Mouse (Mus musculus) limb, embryonic 14.5 days (tissue): Measurements from ENCODE around the gene Ubr1. TPM values are rescaled to one million over a fixed set of nuclear protein-coding genes. Genes with fewer than 3 reads are reported as not detected.
"Not testable (repeated sequence)": the region's sequence is repeated elsewhere in the genome, so short reads cannot be mapped to it uniquely, and the experiment has no call there.

Experiments used
- ATAC-seq: fragments of 200-750 bp; cut with Nextera tagmentation; 2 replicates; pipeline ENCODE4 v1.8.0; 2017; ENCODE audit warnings: low read depth, moderate number of reproducible peaks, moderate TSS enrichment; ENCODE audit not compliant: low FRiP score
- DNase-seq: peaks from one replicate; pipeline ENCODE4 v3.0.0-alpha.2; 2015; ENCODE audit warnings: low spot score
- H3K27ac ChIP-seq: fragments of 300-500 bp; sonication (generic); replicated peaks from 2 replicates; pipeline ENCODE4 v1.5.1; 2014; ENCODE audit warnings: low read depth, mild to moderate bottlenecking, low read length, moderate library complexity, mixed read lengths
- H3K27me3 ChIP-seq: fragments of 300-500 bp; sonication (generic); 2 replicates; pipeline ENCODE4 v1.6.1; 2014; ENCODE audit warnings: low read length, mixed read lengths; ENCODE audit not compliant: control insufficient read depth, insufficient read depth
- H3K36me3 ChIP-seq: fragments of 300-500 bp; sonication (generic); 2 replicates; pipeline ENCODE4 v1.6.1; 2014; ENCODE audit warnings: mild to moderate bottlenecking, low read length, moderate library complexity, mixed read lengths; ENCODE audit not compliant: control insufficient read depth, insufficient read depth
- H3K4me1 ChIP-seq: fragments of 300-500 bp; sonication (generic); 2 replicates; pipeline ENCODE4 v1.6.1; 2014; ENCODE audit warnings: antibody characterized with exemption, low read length, mixed read lengths; ENCODE audit not compliant: control insufficient read depth, insufficient read depth
- H3K4me2 ChIP-seq: fragments of 300-500 bp; sonication (generic); replicated peaks from 2 replicates; pipeline ENCODE4 v1.6.1; 2014; ENCODE audit warnings: low read depth, mild to moderate bottlenecking, low read length, moderate library complexity; ENCODE audit not compliant: severe bottlenecking
- H3K4me3 ChIP-seq: fragments of 300-500 bp; sonication (generic); replicated peaks from 2 replicates; pipeline ENCODE4 v1.5.1; 2014; ENCODE audit warnings: low read length
- H3K9ac ChIP-seq: fragments of 300-500 bp; sonication (generic); 2 replicates; pipeline ENCODE4 v1.6.1; 2014; ENCODE audit warnings: mild to moderate bottlenecking, low read depth, low read length, moderate library complexity; ENCODE audit not compliant: severe bottlenecking
- H3K9me3 ChIP-seq: fragments of 300-500 bp; sonication (generic); 2 replicates; pipeline ENCODE4 v1.6.1; 2016; ENCODE audit warnings: low read length; ENCODE audit not compliant: control insufficient read depth
- POLR2A ChIP-seq: fragments of 200-500 bp; IDR thresholded peaks from 2 replicates; pipeline ENCODE4 v1.8.0; 2012; ENCODE audit warnings: inconsistent platforms, mild to moderate bottlenecking, moderate library complexity, borderline replicate concordance; ENCODE audit not compliant: insufficient read depth, insufficient read length; ENCODE audit errors: extremely low read depth
- WGBS: fragments of 180-500 bp; shearing (Covaris S2); extraction: QIAGEN DNeasy Blood & Tissue Kit; methylation state at CpG from one replicate; pipeline ENCODE4 v1.1.7; 2014; 5-methylcytosine and 5-hydroxymethylcytosine counted together
- polyA plus RNA-seq, 2 experiments: library from polyadenylated mRNA; depleted of rRNA in 1 of 2; stranded (reverse) in 1 of 2; unstranded in 1 of 2; fragments of >200 nt; fragmentation: Nextera tagmentation in 1 of 2; extraction: Ambion mirVana in 1 of 2; gene quantifications; 2 replicates each; pipeline versions ENCODE4 v1.2.1 to v1.2.3; 2012 to 2014

Gene Ubr1
- polyA plus RNA-seq, 2 experiments: 16.8 to 22.6 TPM

DNA sequence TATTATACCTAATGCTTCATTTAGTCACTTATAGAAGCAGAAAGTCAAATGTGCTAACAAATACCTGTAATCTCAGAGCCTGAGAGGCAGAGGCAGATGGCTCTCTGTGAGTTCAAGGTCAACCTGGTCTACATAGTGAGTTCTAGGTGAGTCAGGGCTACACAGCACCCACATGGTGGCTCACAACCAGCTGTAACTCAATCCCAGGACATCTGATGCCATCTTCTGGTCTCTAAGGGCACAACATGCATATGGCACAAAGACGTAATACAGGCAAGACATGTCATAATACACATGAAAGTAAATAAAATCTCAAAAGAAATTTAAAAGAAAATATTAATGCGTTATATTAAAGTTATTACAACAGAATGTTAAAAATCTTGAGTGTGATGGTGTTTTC is 33.1 kb upstream of the Ubr1 start:
- H3K27ac ChIP-seq: no peak overlapping the region
- DNase-seq (no peak), ATAC-seq (no peak)
- no peaks in the 10 kb centered on the region for H3K36me3 ChIP-seq
- H3K9ac ChIP-seq: no peak overlapping the region
- no peaks in the 10 kb centered on the region for H3K27me3 ChIP-seq
- WGBS: 72% methylated on average over 2 of the region's 2 CpGs
- H3K4me1 ChIP-seq: no peaks in the 10 kb centered on the region
- H3K4me3 ChIP-seq: no peak overlapping the region
- no peaks in the 10 kb centered on the region for H3K9me3 ChIP-seq
- no peak for TF ChIP-seq POLR2A
- no peak overlapping the region for H3K4me2 ChIP-seq

DNA sequence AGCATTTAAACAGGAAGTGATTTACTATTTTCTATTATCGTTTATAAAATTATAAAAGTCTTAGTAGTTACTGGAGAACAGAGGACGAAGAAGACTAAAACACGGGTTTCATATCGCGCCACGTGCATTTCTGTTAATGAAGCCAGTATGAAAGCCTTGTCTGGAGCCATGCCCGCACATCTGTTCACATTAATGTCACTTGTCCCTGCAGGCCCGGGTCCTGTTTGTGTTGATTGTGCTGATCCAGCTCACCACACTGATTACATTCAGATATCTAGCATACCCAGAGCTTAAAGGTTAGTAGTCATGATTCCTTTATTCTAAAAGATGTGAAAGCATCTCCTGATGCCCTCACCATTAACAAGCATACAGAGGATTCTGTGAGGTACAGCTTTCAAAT is 28.3 kb upstream of the Ubr1 start:
- no peaks in the 10 kb centered on the region for H3K36me3 ChIP-seq
- ATAC-seq (no peak), DNase-seq (no peak)
- no peak overlapping the region for H3K4me3 ChIP-seq
- H3K9ac ChIP-seq: no peak overlapping the region
- TF ChIP-seq POLR2A: no peak
- H3K9me3 ChIP-seq: no peaks in the 10 kb centered on the region
- 80% methylated on average over 8 of the region's 8 CpGs for WGBS
- no peak overlapping the region for H3K4me2 ChIP-seq
- no peaks in the 10 kb centered on the region for H3K27me3 ChIP-seq
- no peaks in the 10 kb centered on the region for H3K4me1 ChIP-seq
- no peak overlapping the region for H3K27ac ChIP-seq

DNA sequence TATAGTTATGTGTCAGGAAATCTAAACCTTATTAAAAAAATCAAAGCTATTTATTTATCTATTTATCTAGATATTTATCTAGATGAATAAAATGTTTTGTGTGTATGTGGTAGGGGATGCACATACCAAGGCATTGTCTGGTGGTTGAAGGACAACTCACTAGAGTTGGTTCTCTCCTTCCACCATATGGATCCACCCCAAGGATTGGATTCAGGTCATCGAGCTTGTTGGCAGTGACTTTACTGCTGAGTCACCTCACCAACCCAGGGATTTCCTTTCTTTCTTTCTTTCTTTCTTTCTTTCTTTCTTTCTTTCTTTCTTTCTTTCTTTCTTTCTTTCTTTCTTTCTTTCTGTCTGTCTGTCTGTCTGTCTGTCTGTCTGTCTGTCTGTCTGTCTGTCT is 26.1 kb upstream of the Ubr1 start:
- not testable (repeated sequence) for H3K9me3 ChIP-seq, ATAC-seq, H3K9ac ChIP-seq, DNase-seq, H3K4me2 ChIP-seq, H3K4me3 ChIP-seq, H3K4me1 ChIP-seq, H3K36me3 ChIP-seq, H3K27me3 ChIP-seq, H3K27ac ChIP-seq
- WGBS: 77% methylated on average over 1 of the region's 1 CpGs

DNA sequence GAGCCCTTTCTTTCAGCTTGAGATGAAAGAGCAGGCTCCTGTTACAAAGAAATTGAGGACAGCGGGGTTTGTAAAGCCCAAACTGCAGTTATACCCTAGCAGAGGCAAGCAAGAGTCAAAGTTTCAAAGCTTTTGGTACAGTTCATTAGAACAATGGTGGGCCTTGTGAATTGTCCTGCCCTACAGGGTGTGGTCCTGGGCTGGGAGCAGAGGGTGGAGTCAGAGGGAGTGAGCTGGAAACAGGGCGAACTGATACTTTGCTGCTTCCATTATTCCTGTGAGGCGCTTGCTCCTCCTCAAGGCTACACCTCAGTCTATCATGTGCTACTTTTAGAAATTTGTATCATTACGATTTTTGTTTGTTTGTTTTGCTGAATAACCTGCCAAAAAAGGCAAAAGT is 20.7 kb upstream of the Ubr1 start:
- WGBS: 71% methylated on average over 4 of the region's 4 CpGs
- H3K9ac ChIP-seq: no peak overlapping the region
- TF ChIP-seq POLR2A: no peak
- H3K4me3 ChIP-seq: no peak overlapping the region
- no peak for ATAC-seq
- no peaks in the 10 kb centered on the region for H3K36me3 ChIP-seq
- no peaks in the 10 kb centered on the region for H3K27me3 ChIP-seq
- H3K4me1 ChIP-seq: no peaks in the 10 kb centered on the region
- no peak for DNase-seq
- no peak overlapping the region for H3K27ac ChIP-seq
- H3K9me3 ChIP-seq: no peaks in the 10 kb centered on the region
- H3K4me2 ChIP-seq: no peak overlapping the region

DNA sequence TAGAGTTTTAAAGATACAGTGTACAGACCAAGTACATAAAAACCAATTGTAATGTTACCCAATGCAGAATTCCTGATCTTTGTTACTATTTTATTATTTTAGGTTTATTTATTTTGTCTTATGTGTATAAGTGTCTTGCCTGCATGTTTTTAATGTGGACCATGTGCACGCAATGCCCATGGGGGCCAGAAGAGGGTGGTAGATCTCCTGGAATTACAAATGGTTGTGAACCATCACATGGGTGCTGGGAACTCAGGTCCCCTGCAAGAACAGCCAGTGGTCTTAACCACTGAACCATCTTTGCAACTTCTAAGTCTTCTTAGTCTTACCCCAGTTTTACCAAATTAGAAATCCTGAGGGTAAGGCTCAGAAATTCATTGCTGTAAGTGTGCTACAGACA is 14.7 kb upstream of the Ubr1 start:
- no peak for TF ChIP-seq POLR2A
- Histone ChIP-seq H3K27me3 (no peaks in the 10 kb centered on the region), H3K36me3 (no peaks in the 10 kb centered on the region), H3K9me3 (no peaks in the 10 kb centered on the region), H3K4me2 (no peak overlapping the region), H3K4me1 (no peaks in the 10 kb centered on the region), H3K27ac (no peak overlapping the region), H3K9ac (no peak overlapping the region), H3K4me3 (no peak overlapping the region)
- ATAC-seq: no peak
- WGBS: 89% methylated on average over 1 of the region's 1 CpGs
- DNase-seq: no peak

DNA sequence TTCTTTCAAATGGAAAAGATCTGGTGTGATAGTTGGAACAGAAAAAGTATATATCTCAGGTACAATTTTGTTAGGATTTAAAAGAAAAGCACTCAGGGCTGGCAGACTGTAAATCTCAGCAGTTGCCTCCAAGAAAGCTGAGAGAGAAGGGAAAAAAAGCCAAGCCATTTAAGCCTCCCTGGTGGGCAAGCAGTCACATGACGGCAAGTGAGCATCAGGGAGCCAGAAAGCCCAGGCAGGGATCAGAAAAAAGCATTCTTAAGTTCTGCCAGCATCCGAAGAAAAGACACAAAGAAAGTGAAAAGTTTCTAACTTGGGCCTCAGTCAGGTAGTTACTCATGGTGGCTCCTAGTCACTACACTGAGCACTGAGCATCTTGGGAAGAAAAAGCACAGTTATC is 13.1 kb upstream of the Ubr1 start:
- no peak for ATAC-seq
- no peaks in the 10 kb centered on the region for H3K4me1 ChIP-seq
- no peak overlapping the region for H3K4me3 ChIP-seq
- H3K9me3 ChIP-seq: no peaks in the 10 kb centered on the region
- 9% methylated on average over 2 of the region's 2 CpGs for whole genome bisulfite sequencing
- no peaks in the 10 kb centered on the region for H3K27me3 ChIP-seq
- H3K4me2 ChIP-seq: no peak overlapping the region
- H3K27ac ChIP-seq: no peak overlapping the region
- no peaks in the 10 kb centered on the region for H3K36me3 ChIP-seq
- no peak overlapping the region for H3K9ac ChIP-seq
- TF ChIP-seq POLR2A: no peak
- no peak for DNase-seq
